Mouse (Mus musculus) embryonic fibroblast, embryonic 13.5 days (primary cell): ENCODE measurements around the gene Kcnip2.

ENCODE experiments used
- CTCF ChIP-seq: IDR thresholded peaks from 2 replicates; pipeline ENCODE4 v1.5.1; 2011; ENCODE audit warnings: mild to moderate bottlenecking, control low read depth, low read length, moderate library complexity, borderline replicate concordance; ENCODE audit not compliant: insufficient read depth
- POLR2A ChIP-seq: IDR thresholded peaks from 2 replicates; pipeline ENCODE4 v1.6.1; 2011; ENCODE audit warnings: low read depth, mild to moderate bottlenecking, control low read depth, low read length, moderate library complexity

- no peak for TF ChIP-seq POLR2A
- TF ChIP-seq CTCF: no peak
These were observed 866 bp upstream of the Kcnip2 start for GRCm38 (mm10) chr19:45816727-45817126.
